Mouse (Mus musculus) hindbrain, embryonic 10.5 days (tissue): ENCODE measurements around the gene Myh9. TPM values are rescaled to one million over a fixed set of nuclear protein-coding genes. Genes with fewer than 3 reads are reported as not detected.
A peak's percentile ranks its signal among the peaks of the same experiment; 100 is the strongest.

Source experiments
- DNase-seq: peaks from one replicate; pipeline ENCODE4 v3.0.0-alpha.2; 2017; ENCODE audit warnings: low spot score
- H3K27ac ChIP-seq: fragments of 300-500 bp; sonication (generic); 2 replicates; pipeline ENCODE4 v1.5.1; 2016; ENCODE audit warnings: mild to moderate bottlenecking, moderate library complexity
- H3K27me3 ChIP-seq: fragments of 300-500 bp; sonication (generic); 2 replicates; pipeline ENCODE4 v1.6.1; 2016; ENCODE audit warnings: mild to moderate bottlenecking; ENCODE audit not compliant: poor library complexity, insufficient read depth, severe bottlenecking
- H3K36me3 ChIP-seq: fragments of 300-500 bp; sonication (generic); 2 replicates; pipeline ENCODE4 v1.6.1; 2016; ENCODE audit warnings: mild to moderate bottlenecking, moderate library complexity
- H3K4me1 ChIP-seq: fragments of 300-500 bp; sonication (generic); replicated peaks from 2 replicates; pipeline ENCODE4 v1.6.1; 2016; ENCODE audit warnings: mild to moderate bottlenecking
- H3K4me3 ChIP-seq: fragments of 300-500 bp; sonication (generic); 2 replicates; pipeline ENCODE4 v1.5.1; 2016; ENCODE audit warnings: mild to moderate bottlenecking, moderate library complexity
- H3K9me3 ChIP-seq: fragments of 300-500 bp; sonication (generic); 2 replicates; pipeline ENCODE4 v1.6.1; 2016; ENCODE audit warnings: mild to moderate bottlenecking, moderate library complexity
- WGBS: fragments of 180-500 bp; shearing (Covaris S2); methylation state at CpG from one replicate; pipeline ENCODE4 v1.1.7; 2016; 5-methylcytosine and 5-hydroxymethylcytosine counted together
- polyA plus RNA-seq: library from polyadenylated mRNA; unstranded; fragments of >200 nt; fragmentation: Nextera tagmentation; extraction: Ambion mirVana; gene quantifications from 2 replicates; pipeline ENCODE4 v1.2.1, GENCODE M21; 2016

Myh9 gene
- polyA plus RNA-seq, 1 experiment from 2014 or later, result 32.7 TPM

GRCm38 (mm10) chr15:77862991-77863972, 21.3 kb upstream of the Myh9 start:
- H3K9me3 ChIP-seq, result no peaks in the 10 kb centered on the region
- H3K36me3 ChIP-seq, result no peaks in the 10 kb centered on the region
- H3K27ac ChIP-seq, result no peak overlapping the region
- H3K27me3 ChIP-seq, result no peaks in the 10 kb centered on the region
- H3K4me3 ChIP-seq, result no peak overlapping the region
- peaks cover 9% of the 10 kb centered on the region for H3K4me1 ChIP-seq
- WGBS, result 90% methylated on average over 22 of the region's 22 CpGs
- DNase-seq, result no peak

- Histone ChIP-seq H3K27ac (no peak overlapping the region), H3K36me3 (no peaks in the 10 kb centered on the region), H3K27me3 (0 out of 2 replicates have a peak, but pooled peaks cover 7% of the 10 kb centered on the region), H3K4me3 (no peak overlapping the region), H3K9me3 (no peaks in the 10 kb centered on the region), H3K4me1 (peaks cover 23% of the 10 kb centered on the region)
- no peak for DNase-seq
- 89% methylated on average over 1 of the region's 1 CpGs for WGBS
These were observed 18.2 kb upstream of the Myh9 start for GRCm38 (mm10) chr15:77860081-77860665.

- H3K27ac ChIP-seq, result peak overlapping the region; percentile 74
- no peaks in the 10 kb centered on the region for H3K36me3 ChIP-seq
- H3K4me1 ChIP-seq, result peaks cover 24% of the 10 kb centered on the region
- DNase-seq, result peak; percentile 70
- peak overlapping the region; percentile 65 for H3K4me3 ChIP-seq
- WGBS, result 2% methylated on average over 28 of the region's 28 CpGs
- no peaks in the 10 kb centered on the region for H3K9me3 ChIP-seq
- 0 out of 2 replicates have a peak, but pooled peaks cover 7% of the 10 kb centered on the region for H3K27me3 ChIP-seq
These were observed 15.7 kb upstream of the Myh9 start for GRCm38 (mm10) chr15:77857662-77858156.

- Histone ChIP-seq H3K9me3 (no peaks in the 10 kb centered on the region), H3K27me3 (0 out of 2 replicates have a peak, but pooled peaks cover 7% of the 10 kb centered on the region), H3K4me1 (peaks cover 24% of the 10 kb centered on the region), H3K4me3 (no peak overlapping the region), H3K27ac (no peak overlapping the region), H3K36me3 (no peaks in the 10 kb centered on the region)
- DNase-seq, result no peak
- WGBS, result 81% methylated on average over 5 of the region's 5 CpGs
These were observed 14.6 kb upstream of the Myh9 start for GRCm38 (mm10) chr15:77856541-77856940.

- no peaks in the 10 kb centered on the region for H3K9me3 ChIP-seq
- DNase-seq, result no peak
- 0 out of 2 replicates have a peak overlapping the region, but pooled peaks have one; percentile 5 for H3K27ac ChIP-seq
- H3K4me1 ChIP-seq, result peaks cover 28% of the 10 kb centered on the region
- H3K27me3 ChIP-seq, result 0 out of 2 replicates have a peak, but pooled peaks cover 7% of the 10 kb centered on the region
- no peak overlapping the region for H3K4me3 ChIP-seq
- H3K36me3 ChIP-seq, result no peaks in the 10 kb centered on the region
- 36% methylated on average over 8 of the region's 8 CpGs for WGBS
These were observed 13.3 kb upstream of the Myh9 start for GRCm38 (mm10) chr15:77855301-77855700.

GRCm38 (mm10) chr15:77852001-77852400, 10.0 kb upstream of the Myh9 start:
- Histone ChIP-seq H3K27ac (no peak overlapping the region), H3K9me3 (no peaks in the 10 kb centered on the region), H3K4me3 (no peak overlapping the region), H3K36me3 (no peaks in the 10 kb centered on the region), H3K4me1 (peaks cover 34% of the 10 kb centered on the region), H3K27me3 (0 out of 2 replicates have a peak, but pooled peaks cover 7% of the 10 kb centered on the region)
- WGBS, result 84% methylated on average over 2 of the region's 2 CpGs
- no peak for DNase-seq

GRCm38 (mm10) chr15:77851136-77851535, 9.2 kb upstream of the Myh9 start:
- Histone ChIP-seq H3K4me1 (peaks cover 27% of the 10 kb centered on the region), H3K4me3 (no peak overlapping the region), H3K9me3 (no peaks in the 10 kb centered on the region), H3K36me3 (no peaks in the 10 kb centered on the region), H3K27ac (no peak overlapping the region), H3K27me3 (no peaks in the 10 kb centered on the region)
- no peak for DNase-seq
- WGBS, result 55% methylated on average over 3 of the region's 3 CpGs

GRCm38 (mm10) chr15:77849572-77850229, 7.7 kb upstream of the Myh9 start:
- no peaks in the 10 kb centered on the region for H3K27me3 ChIP-seq
- no peak for DNase-seq
- WGBS, result 74% methylated on average over 9 of the region's 9 CpGs
- H3K4me1 ChIP-seq, result peaks cover 18% of the 10 kb centered on the region
- H3K9me3 ChIP-seq, result no peaks in the 10 kb centered on the region
- no peak overlapping the region for H3K4me3 ChIP-seq
- H3K27ac ChIP-seq, result no peak overlapping the region
- no peaks in the 10 kb centered on the region for H3K36me3 ChIP-seq

DNA sequence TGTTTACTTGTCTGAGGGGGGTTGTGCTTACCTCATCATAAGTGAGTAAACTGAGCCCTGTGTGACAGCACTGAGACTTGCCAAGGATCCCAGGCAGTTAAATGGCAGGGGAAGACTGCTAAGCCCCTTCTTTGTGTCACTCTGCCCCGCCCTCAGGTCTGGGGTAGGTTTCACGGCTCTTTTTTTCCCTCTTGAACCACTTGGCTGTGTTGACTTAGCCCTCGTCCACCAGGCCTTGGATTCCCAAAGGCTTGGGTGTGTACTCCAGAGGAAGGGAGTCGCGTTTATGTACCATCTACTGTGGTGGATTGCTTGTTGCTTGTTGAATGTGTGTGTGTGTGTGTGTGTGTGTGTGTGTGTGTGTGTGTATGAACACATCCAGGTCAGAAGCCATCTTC, 7.1 kb upstream of the Myh9 start:
- H3K4me3 ChIP-seq, result no peak overlapping the region
- H3K27ac ChIP-seq, result no peak overlapping the region
- peaks cover 18% of the 10 kb centered on the region for H3K4me1 ChIP-seq
- no peak for DNase-seq
- WGBS, result 70% methylated on average over 5 of the region's 5 CpGs
- H3K36me3 ChIP-seq, result no peaks in the 10 kb centered on the region
- H3K9me3 ChIP-seq, result no peaks in the 10 kb centered on the region
- H3K27me3 ChIP-seq, result no peaks in the 10 kb centered on the region

DNA sequence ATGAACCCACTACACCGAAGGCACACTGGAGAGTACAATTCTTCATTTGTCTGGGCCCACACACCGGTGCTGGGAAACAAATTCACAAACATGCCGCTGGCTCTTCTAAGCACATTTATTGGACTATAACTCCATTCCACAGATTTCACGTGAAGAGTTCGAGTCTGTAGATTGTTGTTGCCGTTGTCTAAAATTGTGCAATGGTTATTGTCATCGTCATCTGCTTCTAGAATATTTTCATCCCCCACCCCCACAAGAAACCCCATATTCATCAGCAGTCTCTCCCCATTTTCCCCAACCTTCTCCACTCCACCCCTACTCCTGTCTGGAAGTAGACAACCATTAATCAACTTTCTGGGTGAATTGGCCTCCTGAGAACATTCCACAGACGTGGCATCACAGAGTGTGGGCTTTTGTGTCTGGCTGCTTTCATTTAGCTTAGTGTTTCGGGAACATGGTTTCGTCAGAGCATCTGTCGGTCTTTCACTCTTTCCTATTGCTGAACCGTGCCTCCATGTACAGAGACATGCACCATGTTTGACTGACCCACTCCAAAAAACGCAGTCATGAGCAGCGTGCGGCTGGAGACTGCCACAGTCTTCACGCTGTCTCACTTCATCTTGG, 6.6 kb upstream of the Myh9 start:
- Histone ChIP-seq H3K27ac (no peak overlapping the region), H3K36me3 (no peaks in the 10 kb centered on the region), H3K27me3 (no peaks in the 10 kb centered on the region), H3K4me3 (no peak overlapping the region), H3K9me3 (no peaks in the 10 kb centered on the region), H3K4me1 (peaks cover 18% of the 10 kb centered on the region)
- DNase-seq, result no peak
- 89% methylated on average over 16 of the region's 16 CpGs for WGBS

DNA sequence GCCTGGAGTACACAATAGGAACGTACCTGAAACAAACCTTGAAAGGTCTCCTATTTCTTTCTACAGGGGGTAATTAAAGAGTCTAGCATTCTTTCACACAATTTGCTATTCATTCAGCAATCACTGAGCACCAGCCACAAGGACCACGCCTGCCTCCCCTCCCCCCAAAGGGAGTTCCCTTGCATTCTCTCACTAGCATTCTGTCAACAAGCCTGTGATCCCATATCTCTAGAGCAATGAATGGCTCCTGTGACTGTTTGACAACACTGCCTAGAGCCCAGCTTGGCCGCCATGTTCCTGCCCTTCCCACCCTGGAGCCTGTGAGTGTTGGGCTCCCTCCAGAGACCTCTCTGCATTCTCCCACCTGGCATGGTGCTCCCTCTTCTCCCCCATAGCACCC, 5.9 kb upstream of the Myh9 start:
- WGBS, result 74% methylated on average over 3 of the region's 3 CpGs
- Histone ChIP-seq H3K27me3 (no peaks in the 10 kb centered on the region), H3K4me3 (no peak overlapping the region), H3K4me1 (peaks cover 21% of the 10 kb centered on the region), H3K9me3 (no peaks in the 10 kb centered on the region), H3K36me3 (no peaks in the 10 kb centered on the region), H3K27ac (no peak overlapping the region)
- DNase-seq, result no peak

GRCm38 (mm10) chr15:77847108-77847507, 5.1 kb upstream of the Myh9 start:
- no peak for DNase-seq
- Histone ChIP-seq H3K27ac (no peak overlapping the region), H3K27me3 (no peaks in the 10 kb centered on the region), H3K36me3 (no peaks in the 10 kb centered on the region), H3K4me1 (peaks cover 25% of the 10 kb centered on the region), H3K9me3 (no peaks in the 10 kb centered on the region), H3K4me3 (no peak overlapping the region)
- WGBS, result 76% methylated on average over 3 of the region's 3 CpGs
